Mouse (Mus musculus) CD4-positive naive resting alpha-beta T cell, adult 76 days (primary cell): ENCODE data around the gene Ccdc18. TPM values are rescaled to one million over a fixed set of nuclear protein-coding genes. Genes with fewer than 3 reads are reported as not detected.

Source experiments
- total RNA-seq: library from RNA; stranded (reverse); gene quantifications from one replicate; pipeline ENCODE4 v1.2.4, GENCODE M21; 2023

Gene Ccdc18
- total RNA-seq: 0.64 TPM

DNA sequence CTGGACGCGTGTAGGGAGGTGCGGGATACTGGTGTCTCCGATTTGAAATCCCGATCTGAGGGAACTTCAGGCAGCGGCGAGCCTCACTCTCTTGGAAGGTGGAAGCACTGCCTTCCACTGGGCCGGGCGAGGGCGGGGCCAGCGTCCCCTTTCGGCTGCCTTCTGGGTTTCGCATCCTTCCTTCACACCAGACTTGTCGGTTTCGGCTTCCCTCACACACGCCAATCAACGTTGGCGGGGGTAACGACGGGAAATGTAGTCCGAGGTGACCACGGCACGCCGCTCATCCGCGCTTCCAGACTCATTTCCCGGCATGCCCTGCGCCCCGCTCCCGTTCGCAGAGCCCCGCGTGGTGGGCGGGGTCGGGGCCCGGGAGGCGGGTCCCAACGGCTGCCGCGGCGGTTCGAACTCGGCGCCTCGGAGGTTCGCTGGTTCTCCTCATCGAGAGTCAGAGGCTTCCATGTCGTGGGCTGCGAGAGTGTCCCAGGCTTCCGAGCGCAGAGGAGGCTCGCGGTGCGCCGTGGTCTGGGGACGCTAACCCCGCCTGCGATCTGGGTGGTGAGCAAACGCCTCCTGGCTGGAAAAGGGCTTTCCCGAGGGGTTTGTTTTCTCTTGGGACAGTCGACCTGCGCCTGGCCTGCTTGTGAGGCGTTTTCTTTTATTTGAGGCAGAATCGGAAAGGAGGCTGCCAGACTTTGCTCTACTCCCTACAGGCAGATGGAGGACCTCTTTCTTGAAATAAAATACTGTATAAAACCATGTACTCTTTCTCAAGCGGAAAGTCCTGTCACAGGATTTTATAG is at the start of gene Ccdc18, which contains the start of gene Tmed5:
TSS of gene Ccdc18 (plus strand) at position 435 of the 803 bp plus-strand sequence.
TSS of gene Tmed5 (minus strand) at position 180 of the 803 bp plus-strand sequence.

DNA sequence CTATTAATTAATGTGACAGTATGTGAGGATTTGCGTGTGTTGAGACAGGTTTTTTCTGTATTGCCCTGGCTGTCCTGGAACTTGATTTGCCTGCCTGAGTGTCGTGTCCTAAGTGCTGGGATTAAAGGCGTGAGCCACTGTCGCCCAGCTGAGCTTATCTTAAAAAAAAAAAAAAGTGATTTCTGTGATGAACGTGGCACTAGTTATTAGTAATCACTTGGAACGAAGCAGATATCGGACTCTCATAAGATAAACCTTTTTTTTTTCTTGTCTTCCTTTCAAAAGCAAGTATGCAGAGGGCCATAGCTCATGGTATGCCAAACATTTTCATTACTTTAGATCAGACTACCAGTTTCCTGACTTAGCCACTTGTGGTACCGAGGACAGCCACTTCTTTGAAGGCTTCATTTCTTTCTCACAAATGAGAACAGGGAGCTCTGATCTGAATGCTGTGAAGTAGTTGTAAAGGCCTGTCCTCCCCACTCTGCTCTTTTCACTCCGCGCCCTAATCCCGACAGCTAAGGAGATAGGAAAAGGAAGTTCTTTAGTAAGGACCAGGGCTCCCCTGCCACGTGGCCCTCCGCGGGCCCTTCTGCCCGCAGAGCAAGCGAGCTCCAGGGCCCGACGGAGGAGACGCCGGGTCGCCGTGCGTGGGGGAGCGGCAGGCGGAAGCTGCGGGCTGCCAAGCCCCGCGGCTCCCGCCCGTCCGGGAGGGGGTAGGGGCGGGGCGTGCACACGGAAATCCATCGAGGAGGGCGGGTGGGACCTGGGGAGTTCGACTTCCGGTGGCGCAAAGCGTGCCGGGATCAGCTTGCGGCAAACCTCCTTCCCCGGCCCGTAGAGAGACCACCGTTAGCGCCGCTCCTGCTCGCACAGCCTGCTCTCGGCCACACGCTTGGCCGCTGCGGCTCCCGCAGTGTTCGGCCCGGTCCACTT is 135.7 kb downstream of the Ccdc18 start, which contains the start of gene Dr1:
TSS of gene Dr1 (plus strand) at position 771 of the 936 bp plus-strand sequence.

Other genes with a start within 250 kb of the Ccdc18 start
- 258 TPM for gene Rpl5, start 232.4 kb upstream of the Ccdc18 start, total RNA-seq
- 56.3 TPM for gene Fam69a, start 145.8 kb upstream of the Ccdc18 start, total RNA-seq
- 95.0 TPM for gene Mtf2, start 67.2 kb upstream of the Ccdc18 start, total RNA-seq
- 43.6 TPM for gene Tmed5, start 255 bp upstream of the Ccdc18 start, total RNA-seq
- gene Dr1, start 136.0 kb downstream of the Ccdc18 start, total RNA-seq: 34.3 TPM
- gene Pigg, start 179.7 kb downstream of the Ccdc18 start, total RNA-seq: 1.1 TPM
- not detected for gene Gm42517, start 235.0 kb downstream of the Ccdc18 start, total RNA-seq